Mouse (Mus musculus) kidney, postnatal 0 days (tissue): ENCODE data around the gene Ttc29. TPM values are rescaled to one million over a fixed set of nuclear protein-coding genes. Genes with fewer than 3 reads are reported as not detected.

Experiments used
- ATAC-seq: fragments of 200-750 bp; cut with Nextera tagmentation; replicated peaks from 2 replicates; pipeline ENCODE4 v1.8.0; 2017; ENCODE audit warnings: low read depth, moderate number of reproducible peaks, moderate TSS enrichment, moderate library complexity; ENCODE audit not compliant: low FRiP score
- DNase-seq: peaks from one replicate; pipeline ENCODE4 v3.0.0-alpha.2; 2016; ENCODE audit warnings: low spot score
- H3K27ac ChIP-seq: fragments of 300-500 bp; sonication (generic); 2 replicates; pipeline ENCODE4 v1.5.1; 2014; ENCODE audit warnings: mild to moderate bottlenecking
- H3K27me3 ChIP-seq: fragments of 300-500 bp; sonication (generic); 2 replicates; pipeline ENCODE4 v1.6.1; 2014; ENCODE audit warnings: low read length, mixed read lengths; ENCODE audit not compliant: insufficient read depth
- H3K36me3 ChIP-seq: fragments of 300-500 bp; sonication (generic); 2 replicates; pipeline ENCODE4 v1.6.1; 2014; ENCODE audit warnings: low read length, mixed read lengths; ENCODE audit not compliant: insufficient read depth
- H3K4me1 ChIP-seq: fragments of 300-500 bp; sonication (generic); replicated peaks from 2 replicates; pipeline ENCODE4 v1.6.1; 2014; ENCODE audit warnings: antibody characterized with exemption, low read length, mixed read lengths; ENCODE audit not compliant: insufficient read depth
- H3K4me2 ChIP-seq: fragments of 300-500 bp; sonication (generic); 2 replicates; pipeline ENCODE4 v1.6.1; 2014; ENCODE audit warnings: mild to moderate bottlenecking, low read length, moderate library complexity, mixed read lengths
- H3K4me3 ChIP-seq: fragments of 300-500 bp; sonication (generic); replicated peaks from 2 replicates; pipeline ENCODE4 v1.5.1; 2014; ENCODE audit warnings: low read depth, low read length
- H3K9ac ChIP-seq: fragments of 300-500 bp; sonication (generic); 2 replicates; pipeline ENCODE4 v1.6.1; 2014; ENCODE audit warnings: low read depth, low read length
- H3K9me3 ChIP-seq: fragments of 300-500 bp; sonication (generic); replicated peaks from 2 replicates; pipeline ENCODE4 v1.6.1; 2016; ENCODE audit warnings: low read length, inconsistent platforms, mixed read lengths
- CTCF ChIP-seq: IDR thresholded peaks from 2 replicates; pipeline ENCODE4 v1.5.1; 2016; ENCODE audit warnings: antibody characterized with exemption, low read depth, mild to moderate bottlenecking, moderate library complexity
- WGBS: fragments of 180-500 bp; shearing (Covaris S2); extraction: QIAGEN DNeasy Blood & Tissue Kit; methylation state at CpG from one replicate; pipeline ENCODE4 v1.1.7; 2014; 5-methylcytosine and 5-hydroxymethylcytosine counted together
- polyA plus RNA-seq: library from polyadenylated mRNA; unstranded; fragments of >200 nt; fragmentation: Nextera tagmentation; extraction: Ambion mirVana; gene quantifications from 2 replicates; pipeline ENCODE4 v1.2.1, GENCODE M21; 2015

The Ttc29 gene
- polyA plus RNA-seq, 1 experiment from 2014 or later = 0.20 TPM

DNA sequence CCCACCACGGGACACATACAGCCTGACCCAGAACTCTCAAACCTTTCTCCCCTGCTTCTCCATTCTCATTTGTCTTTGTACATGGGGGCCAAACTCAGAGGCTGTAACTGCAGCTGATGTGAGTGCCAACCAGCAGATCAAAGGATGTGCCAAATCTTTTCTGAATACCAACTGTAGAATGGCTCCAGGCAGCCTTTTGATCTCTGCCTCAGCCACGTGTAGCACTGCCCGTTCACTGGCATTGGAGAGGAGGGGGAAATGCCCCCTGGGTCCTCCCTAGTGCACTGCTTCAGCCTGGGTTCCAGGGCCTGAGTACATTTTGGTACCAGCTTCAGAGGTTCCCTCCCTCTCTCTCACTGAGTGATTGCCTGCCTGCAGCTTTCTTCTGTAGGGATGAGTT is 1.5 kb downstream of the Ttc29 start:
- no peak overlapping the region for H3K27ac ChIP-seq
- H3K9ac ChIP-seq = no peak overlapping the region
- ATAC-seq (no peak), DNase-seq (no peak)
- H3K4me2 ChIP-seq = no peak overlapping the region
- 9% methylated on average over 3 of the region's 3 CpGs for WGBS
- no peaks in the 10 kb centered on the region for H3K4me1 ChIP-seq
- H3K27me3 ChIP-seq = no peaks in the 10 kb centered on the region
- no peaks in the 10 kb centered on the region for H3K36me3 ChIP-seq
- TF ChIP-seq CTCF = no peak
- no peak overlapping the region for H3K4me3 ChIP-seq
- H3K9me3 ChIP-seq = no peaks in the 10 kb centered on the region

DNA sequence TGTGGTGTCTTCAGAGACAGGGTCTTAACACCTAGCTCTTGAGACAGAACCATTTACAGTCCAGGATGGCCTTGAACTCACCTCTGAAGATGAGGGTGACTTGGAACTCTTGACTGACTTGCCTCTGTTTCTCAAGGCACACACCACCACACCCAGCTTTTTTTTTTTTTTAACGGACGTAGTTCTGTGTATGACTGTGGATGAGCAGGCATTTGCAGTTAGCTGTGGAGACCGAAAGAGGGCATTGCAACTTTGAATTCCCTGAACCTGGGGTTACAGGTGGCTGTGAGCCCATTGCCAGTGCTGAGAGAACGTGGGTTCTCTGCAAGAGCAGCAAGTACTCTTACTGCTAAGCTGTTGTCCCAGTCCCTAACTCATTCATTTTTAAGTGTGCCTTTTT is 13.0 kb downstream of the Ttc29 start:
- Histone ChIP-seq H3K4me1 (no peaks in the 10 kb centered on the region), H3K4me3 (no peak overlapping the region), H3K4me2 (no peak overlapping the region), H3K9ac (no peak overlapping the region), H3K36me3 (no peaks in the 10 kb centered on the region), H3K9me3 (no peaks in the 10 kb centered on the region), H3K27ac (no peak overlapping the region), H3K27me3 (no peaks in the 10 kb centered on the region)
- DNase-seq (no peak), ATAC-seq (no peak)
- no peak for TF ChIP-seq CTCF
- WGBS = 73% methylated on average over 4 of the region's 4 CpGs

DNA sequence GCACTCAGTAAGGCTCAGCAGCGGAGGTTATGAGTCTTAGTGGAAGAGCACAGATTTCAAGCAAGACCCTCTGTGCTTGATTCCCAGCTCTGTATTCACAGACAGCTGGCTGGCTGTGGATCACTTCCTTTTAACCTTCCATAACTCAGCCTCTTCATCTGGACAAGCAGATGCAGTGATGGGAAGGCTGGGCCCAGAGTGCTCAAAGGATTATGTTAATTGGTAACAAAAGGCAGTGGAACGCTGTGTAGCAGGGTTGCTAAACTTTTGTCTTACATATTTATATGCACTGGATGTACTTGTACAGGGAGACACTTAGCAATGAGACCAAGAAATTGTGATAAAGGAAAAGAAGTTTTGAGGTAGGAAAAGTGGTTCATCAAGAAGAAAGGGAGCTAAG is 17.6 kb downstream of the Ttc29 start:
- Histone ChIP-seq H3K36me3 (no peaks in the 10 kb centered on the region), H3K27me3 (no peaks in the 10 kb centered on the region), H3K9ac (no peak overlapping the region), H3K4me1 (no peaks in the 10 kb centered on the region), H3K4me3 (no peak overlapping the region), H3K9me3 (no peaks in the 10 kb centered on the region), H3K4me2 (no peak overlapping the region), H3K27ac (no peak overlapping the region)
- TF ChIP-seq CTCF = no peak
- DNase-seq = no peak
- WGBS = 57% methylated on average over 2 of the region's 2 CpGs
- no peak for ATAC-seq

- no peaks in the 10 kb centered on the region for H3K9me3 ChIP-seq
- no peak overlapping the region for H3K4me3 ChIP-seq
- 50% methylated on average over 14 of the region's 14 CpGs for WGBS
- H3K4me2 ChIP-seq = no peak overlapping the region
- H3K27ac ChIP-seq = no peak overlapping the region
- H3K9ac ChIP-seq = no peak overlapping the region
- no peak for TF ChIP-seq CTCF
- DNase-seq = no peak
- H3K36me3 ChIP-seq = no peaks in the 10 kb centered on the region
- ATAC-seq = no peak
- H3K27me3 ChIP-seq = no peaks in the 10 kb centered on the region
- no peaks in the 10 kb centered on the region for H3K4me1 ChIP-seq
Observed at GRCm38 (mm10) chr8:78232870-78233707, 20.0 kb downstream of the Ttc29 start.

GRCm38 (mm10) chr8:78233708-78234201 is 20.7 kb downstream of the Ttc29 start:
- Histone ChIP-seq H3K9me3 (no peaks in the 10 kb centered on the region), H3K9ac (no peak overlapping the region), H3K36me3 (no peaks in the 10 kb centered on the region), H3K4me3 (no peak overlapping the region), H3K4me2 (no peak overlapping the region), H3K4me1 (no peaks in the 10 kb centered on the region), H3K27ac (no peak overlapping the region), H3K27me3 (no peaks in the 10 kb centered on the region)
- ATAC-seq (no peak), DNase-seq (no peak)
- TF ChIP-seq CTCF = no peak
- 84% methylated on average over 7 of the region's 7 CpGs for WGBS

DNA sequence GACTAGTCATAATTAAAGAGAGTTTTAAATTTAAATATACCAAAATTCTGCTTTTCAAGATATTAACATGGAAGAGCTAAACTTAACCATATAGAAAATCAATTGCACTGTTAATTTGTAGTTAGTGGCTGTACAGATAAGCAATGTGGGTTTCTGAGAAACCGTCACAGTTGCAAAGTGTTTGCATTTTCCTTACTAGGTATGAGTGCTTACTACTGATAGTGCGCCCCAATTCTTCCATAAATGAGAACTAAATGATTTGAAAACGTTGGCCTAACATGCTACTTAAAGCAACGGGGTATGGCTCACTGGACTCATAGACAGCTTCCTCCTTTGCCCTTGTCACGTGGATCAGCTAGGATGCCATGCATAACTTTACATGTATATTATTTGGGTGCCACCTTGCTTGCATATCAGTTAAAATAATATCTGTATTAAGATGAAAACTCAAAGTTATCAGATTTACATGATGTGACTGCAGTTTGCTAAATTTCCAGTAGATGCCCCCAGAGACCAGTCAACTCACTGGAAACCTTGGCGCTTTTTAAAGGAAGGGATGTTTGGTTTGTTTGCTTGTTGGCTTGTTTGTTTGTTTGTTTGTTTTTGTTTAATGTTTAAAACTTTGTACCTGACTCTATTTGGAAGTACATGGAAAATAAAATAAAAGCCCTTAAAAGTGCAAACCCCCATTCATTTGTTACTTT is 25.0 kb downstream of the Ttc29 start:
- DNase-seq = peak; percentile 53

More for the DNA sequence above, 25.0 kb downstream of the Ttc29 start:
- Histone ChIP-seq H3K27ac (no peak overlapping the region), H3K4me3 (no peak overlapping the region), H3K36me3 (no peaks in the 10 kb centered on the region), H3K9me3 (no peaks in the 10 kb centered on the region), H3K4me1 (no peaks in the 10 kb centered on the region), H3K27me3 (no peaks in the 10 kb centered on the region), H3K9ac (no peak overlapping the region), H3K4me2 (no peak overlapping the region)
- TF ChIP-seq CTCF = peak; percentile 84
- no peak for ATAC-seq
- WGBS = 61% methylated on average over 6 of the region's 6 CpGs
